Mouse (Mus musculus) heart, postnatal 36 days (tissue): ENCODE measurements around the gene Chd9. TPM values are rescaled to one million over a fixed set of nuclear protein-coding genes. Genes with fewer than 3 reads are reported as not detected.
A peak's percentile ranks its signal among the peaks of the same experiment; 100 is the strongest.

Source experiments
- DNase-seq, 2 experiments: peaks; one replicate each; pipeline ENCODE4 v3.0.0; 2021 to 2022
- intact Hi-C: fragments of 180-260 bp; cut with DNase I; formaldehyde crosslinking; loops from one replicate; pipeline ENCODE4 v1.15.1; 2025
- microRNA-seq, 2 experiments: library from miRNA; unstranded; fragments of <30 nt; microRNA quantifications; one replicate each; pipeline ENCODE4 v1.2.0; 2021; ENCODE audit warnings: borderline number of aligned reads in 2 of 2
- total RNA-seq, 2 experiments: library from RNA; stranded (reverse); gene quantifications; 2 replicates each; pipeline ENCODE4 v1.2.3; 2021

The Chd9 gene
- total RNA-seq, 2 experiments from 2014 or later, result 46.8 to 49.4 TPM

- intact Hi-C loops, result no loop called here
- DNase-seq, result no peak
Observed at GRCm38 (mm10) chr8:91059884-91060510, 231.8 kb downstream of the Chd9 start.

GRCm38 (mm10) chr8:91060555-91061471, 232.7 kb downstream of the Chd9 start:
- intact Hi-C loops, result no loop called here
- DNase-seq, result no peak

DNA sequence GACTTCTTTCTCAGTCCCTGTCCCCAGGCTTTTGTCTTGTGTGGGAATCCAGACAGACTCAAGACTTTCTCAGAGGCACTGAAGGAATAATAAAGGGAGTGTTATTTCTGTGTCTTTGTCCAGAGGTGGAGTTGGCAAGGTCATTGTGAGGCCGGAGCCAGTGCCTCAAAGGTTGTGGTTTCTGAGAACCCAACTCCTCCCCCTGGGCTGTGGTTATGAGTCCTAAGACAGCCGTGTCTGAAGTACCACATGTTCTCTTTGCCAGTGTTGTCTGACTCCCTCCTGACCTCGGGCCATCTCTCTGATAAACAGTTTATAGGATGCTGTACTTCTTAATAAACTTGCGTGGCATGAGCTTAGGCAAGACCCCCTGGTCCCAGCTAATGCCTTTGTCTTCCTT, 237.0 kb downstream of the Chd9 start:
- intact Hi-C loops, result no loop called here
- no peak for DNase-seq

- DNase-seq, result peak in 1 of 2 experiments; percentile 29
- intact Hi-C loops, result no loop called here
Observed at GRCm38 (mm10) chr8:91069407-91069806, 241.3 kb downstream of the Chd9 start.

GRCm38 (mm10) chr8:91069834-91070233, 241.7 kb downstream of the Chd9 start, which contains the start of gene Rbl2:
Gene Rbl2, plus strand, starts transcription at chr8:91070057.
- DNase-seq, result peak; percentile 94 to 97
- intact Hi-C loops, result loop anchor here (5.0 kb wide), 1 partner anchor 62 kb away; no protein-coding TSS in a partner anchor

DNA sequence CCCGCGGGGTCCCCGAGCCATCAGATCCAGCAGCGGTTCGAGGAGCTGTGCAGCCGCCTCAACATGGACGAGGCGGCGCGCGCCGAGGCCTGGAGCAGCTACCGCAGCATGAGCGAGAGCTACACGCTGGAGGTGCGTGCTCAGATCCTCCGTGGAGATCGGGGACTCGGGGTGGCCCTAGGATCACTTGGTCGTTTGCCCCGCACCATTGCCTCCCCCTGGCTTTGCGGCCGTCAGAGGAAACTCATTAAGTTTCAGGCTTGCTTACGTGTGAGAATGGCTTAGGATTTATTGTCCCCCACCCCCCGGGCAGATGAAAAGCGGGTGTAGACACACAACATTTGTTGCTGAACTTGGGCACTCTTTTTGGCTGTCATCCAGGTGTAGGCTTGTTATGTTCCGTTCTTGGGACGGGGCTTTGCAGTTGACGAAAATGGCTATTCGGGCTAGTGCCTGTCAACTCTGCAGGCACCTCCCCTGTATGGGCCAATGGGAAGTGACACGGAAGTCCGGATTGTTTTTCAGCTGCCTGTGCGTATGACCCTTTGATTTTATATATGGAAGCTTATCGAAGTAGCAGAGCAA, 242.2 kb downstream of the Chd9 start:
- peak; percentile 77 to 83 for DNase-seq
- intact Hi-C loops, result loop anchor here (5.0 kb wide), 1 partner anchor 62 kb away; no protein-coding TSS in a partner anchor

DNA sequence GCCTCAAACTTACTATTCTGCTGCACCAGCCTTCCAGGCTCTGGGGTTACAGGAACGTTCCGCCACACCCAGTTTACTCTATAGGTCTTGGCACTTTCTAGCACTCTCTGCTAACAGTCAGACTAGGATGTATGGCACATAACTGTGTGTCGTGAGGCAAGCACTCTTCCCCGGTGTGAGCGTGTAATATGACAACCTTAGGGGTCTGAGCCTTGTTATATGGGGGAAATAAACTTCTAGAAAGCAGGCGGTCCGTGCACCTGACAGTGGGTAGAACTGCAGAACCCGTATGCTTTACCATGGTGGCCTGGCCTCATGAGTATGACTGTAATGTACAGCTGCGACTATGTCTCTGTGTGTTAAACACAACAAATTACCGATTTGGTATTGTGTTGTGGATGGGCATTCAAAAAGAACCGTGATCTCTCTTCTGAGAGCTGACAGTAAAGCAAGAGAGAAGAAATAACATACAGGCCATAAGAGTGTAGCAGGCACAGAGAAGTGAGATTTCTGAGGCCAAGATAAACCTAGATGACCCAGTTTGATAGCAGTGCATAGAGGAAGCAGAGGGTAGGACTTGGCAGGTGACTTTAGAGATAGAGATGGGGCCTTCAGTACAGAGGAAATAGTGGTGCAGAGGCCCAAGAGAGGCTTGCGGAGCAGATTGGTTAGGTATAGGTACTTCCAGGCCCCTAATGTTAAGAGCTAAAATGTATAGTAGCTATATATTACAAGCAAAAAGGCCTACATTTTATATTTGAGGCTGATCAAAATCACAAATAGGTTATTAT, 249.1 kb downstream of the Chd9 start:
- DNase-seq, result no peak
- intact Hi-C loops, result no loop called here

DNA sequence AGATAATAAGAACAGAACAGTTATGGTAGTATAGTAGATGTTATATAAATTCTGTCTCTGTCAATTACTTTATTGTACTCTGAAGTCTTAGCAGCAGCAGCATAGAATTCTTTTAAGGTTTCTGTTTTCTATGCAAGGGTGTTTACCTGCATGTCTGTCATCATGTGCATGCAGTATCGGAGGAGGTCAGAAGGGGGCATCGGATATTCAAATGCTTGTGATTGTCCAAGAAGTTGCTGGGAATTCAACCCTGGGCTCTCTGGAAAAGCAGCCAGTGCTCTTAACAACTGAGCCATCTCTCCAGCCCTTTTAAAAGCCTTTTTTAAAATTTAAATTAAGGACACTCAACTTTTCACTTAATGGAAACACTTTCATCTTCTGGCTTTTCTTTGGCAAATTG, 251.5 kb downstream of the Chd9 start:
- DNase-seq, result no peak
- intact Hi-C loops, result no loop called here

- intact Hi-C loops, result no loop called here
- DNase-seq, result no peak
Observed at GRCm38 (mm10) chr8:91081911-91082310, 253.8 kb downstream of the Chd9 start.

DNA sequence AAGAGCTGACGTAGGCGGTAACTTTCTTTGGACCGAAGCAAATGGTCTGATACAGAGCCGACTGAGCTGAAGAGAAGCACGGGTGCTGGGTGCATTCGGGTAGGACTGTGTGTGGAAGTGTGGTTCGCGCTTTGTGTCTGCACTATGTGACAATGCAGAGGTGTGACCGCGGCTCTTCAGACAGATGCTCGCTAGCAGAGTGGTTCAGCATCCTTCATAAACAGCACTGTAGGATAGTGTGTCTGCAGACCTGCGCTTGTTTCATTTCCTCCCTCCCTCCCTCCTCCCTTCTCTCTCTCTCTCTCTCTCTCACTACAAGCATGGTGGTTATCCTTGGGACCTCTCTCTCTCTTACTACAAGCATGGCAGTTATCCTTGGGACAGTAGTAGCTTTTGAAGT, 254.3 kb downstream of the Chd9 start:
- intact Hi-C loops, result no loop called here
- DNase-seq, result no peak

GRCm38 (mm10) chr8:91088452-91088851, 260.3 kb downstream of the Chd9 start:
- intact Hi-C loops, result no loop called here
- DNase-seq, result no peak

GRCm38 (mm10) chr8:91089601-91090000, 261.4 kb downstream of the Chd9 start:
- no peak for DNase-seq
- intact Hi-C loops, result no loop called here

DNA sequence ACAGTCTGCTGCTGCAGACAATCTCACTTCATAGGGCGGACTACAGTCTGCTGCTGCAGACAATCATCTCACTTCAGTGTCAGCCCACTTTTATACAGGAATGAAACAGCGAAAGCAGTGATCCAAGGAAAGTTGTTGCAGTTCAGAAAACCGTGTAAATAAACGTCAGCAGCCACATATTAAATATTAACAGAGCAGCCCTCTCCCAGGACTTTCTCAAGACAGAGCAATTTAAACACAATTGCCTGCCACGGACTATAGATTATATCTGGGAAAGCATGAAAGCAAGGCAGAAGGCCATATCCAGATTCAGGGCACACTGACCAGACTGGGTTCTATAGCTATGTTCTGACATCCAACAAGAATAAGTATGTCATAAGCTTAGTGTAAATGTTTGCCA, 266.0 kb downstream of the Chd9 start:
- intact Hi-C loops, result no loop called here
- no peak for DNase-seq

GRCm38 (mm10) chr8:91098106-91098505, 270.0 kb downstream of the Chd9 start:
- no peak for DNase-seq
- intact Hi-C loops, result no loop called here

Small RNA genes lying within 50 kb of the gene (microRNA-seq; reads per million reads assigned to microRNA genes)
- gene Gm44382, result 0 reads per million in 2 experiments

Other genes with a start within 250 kb of the Chd9 start
- not detected for gene Gm19935, start 11.0 kb upstream of the Chd9 start, total RNA-seq
- 10 to 100 TPM; 35.1 to 44.2 TPM for gene Rbl2, start 241.7 kb downstream of the Chd9 start, total RNA-seq